Mouse (Mus musculus): ENCODE results near the gene Map2k2. TPM values are rescaled to one million over a fixed set of nuclear protein-coding genes. Genes with fewer than 3 reads are reported as not detected.
"Not testable (repeated sequence)": the region's sequence is repeated elsewhere in the genome, so short reads cannot be mapped to it uniquely, and the experiment has no call there.

Gene Map2k2
- total RNA-seq (2014; rRNA removed) = 256 and 261 TPM in 2 replicates
- polyA plus RNA-seq (2015; fragmentation: Nextera tagmentation; extraction: Ambion mirVana) = 210 and 218 TPM in 2 replicates

DNA sequence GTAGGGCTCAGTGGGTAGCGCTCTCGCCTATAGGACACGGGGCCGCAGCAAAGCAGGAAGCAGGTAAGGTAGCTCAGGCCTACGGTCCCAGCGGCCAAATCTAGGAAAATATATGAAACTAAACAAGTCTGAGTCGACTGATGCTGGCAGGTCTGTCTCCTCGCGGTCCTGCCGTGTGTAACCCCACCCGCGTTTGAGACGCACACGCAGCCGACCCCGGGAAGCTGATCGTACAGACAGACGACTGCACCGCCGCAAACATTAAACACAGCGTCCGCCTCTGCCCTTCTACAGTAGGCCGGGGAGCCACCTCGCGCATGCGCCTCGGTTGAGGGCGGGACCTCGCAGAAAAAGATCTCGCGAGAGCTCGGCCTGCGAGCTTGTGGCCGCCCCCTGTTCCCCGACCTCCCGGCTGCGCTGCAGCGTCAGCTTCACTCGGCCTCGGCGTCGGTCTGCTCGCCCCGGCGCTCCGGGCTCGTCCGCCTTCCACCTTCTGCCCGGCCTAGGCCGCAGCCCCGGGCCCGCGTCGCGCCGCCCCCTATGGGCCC, at the start of gene Map2k2:
Gene Map2k2, plus strand, starts transcription at position 351 of the 548 bp plus-strand sequence.
- ATAC-seq (ENCODE audit: low FRiP score) = peak; percentile 93
- peak; percentile 98 for DNase-seq (ENCODE audit: low spot score)
- no peak for TF ChIP-seq CTCF (IDR thresholded peaks at IDR 0.05)

DNA sequence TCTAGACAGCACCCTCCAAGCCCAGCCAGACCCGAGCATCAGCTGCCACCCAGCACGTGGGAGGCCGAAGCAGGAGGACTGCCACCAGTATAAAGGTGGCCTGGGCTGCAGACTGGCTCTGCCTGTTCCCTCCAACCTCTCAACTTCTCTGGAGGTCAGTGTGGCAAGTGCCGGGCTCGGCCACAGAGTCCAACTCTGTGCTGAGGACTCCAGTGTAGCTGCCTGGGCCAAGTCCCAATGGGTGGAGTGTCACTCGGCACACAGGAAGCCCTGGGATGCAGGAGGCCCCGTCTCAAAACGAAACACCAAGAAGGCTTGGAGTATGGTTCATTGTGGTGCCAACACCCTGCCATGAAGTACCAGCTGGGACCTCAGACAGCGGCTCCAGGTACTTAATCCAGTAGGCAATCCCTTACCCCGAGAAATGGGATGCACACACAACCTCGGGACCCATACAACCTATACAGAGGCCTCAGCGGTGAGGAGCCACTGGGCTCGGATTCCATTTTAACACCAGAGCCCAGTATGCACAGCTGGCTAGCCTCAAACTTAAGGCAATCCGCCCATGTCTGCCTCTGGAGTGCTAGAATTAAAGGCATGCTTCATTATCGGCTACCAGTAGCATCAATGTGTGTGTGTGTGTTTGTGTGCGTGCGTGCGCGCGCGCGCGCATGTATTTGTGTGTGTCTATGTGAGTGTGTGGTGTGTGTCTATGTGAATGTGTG, 48.1 kb upstream of the Map2k2 start:
- H3K4me1 ChIP-seq (ENCODE audit: insufficient read depth, low read length) = peaks cover 8% of the 10 kb centered on the region; the same call in 1 of the 2 replicates
- H3K36me3 ChIP-seq (ENCODE audit: insufficient read depth, low read length) = no peaks in the 10 kb centered on the region; the same call in 1 of the 2 replicates
- 95% methylated on average over 23 of the region's 23 CpGs for WGBS
- H3K4me2 ChIP-seq (ENCODE audit: low read depth, low read length, poor library complexity, severe bottlenecking) = no peak overlapping the region
- no peak overlapping the region for H3K9ac ChIP-seq (replicated peaks; ENCODE audit: low read length, poor library complexity, severe bottlenecking)
- no peak for DNase-seq (ENCODE audit: low spot score)
- no peak overlapping the region for H3K4me3 ChIP-seq (ENCODE audit: low read depth, low read length)
- no peak for ATAC-seq (ENCODE audit: low FRiP score)
- no peak overlapping the region for H3K27ac ChIP-seq (ENCODE audit: low read depth, low read length)
- no peaks in the 10 kb centered on the region for H3K9me3 ChIP-seq (ENCODE audit: low read length)
- H3K27me3 ChIP-seq (ENCODE audit: insufficient read depth, low read length) = no peaks in the 10 kb centered on the region
- no peak for TF ChIP-seq CTCF (IDR thresholded peaks at IDR 0.05)

More for the DNA sequence above, at the start of gene Map2k2:
- Histone ChIP-seq H3K4me3 (ENCODE audit: low read depth, low read length) (peak within 1 kb of the TSS; percentile 89), H3K4me1 (ENCODE audit: insufficient read depth, low read length) (peaks cover 10% of the 10 kb centered on the region; the same call in 1 of the 2 replicates), H3K36me3 (ENCODE audit: insufficient read depth, low read length) (peaks cover 25% of the 10 kb centered on the region), H3K27ac (ENCODE audit: low read depth, low read length) (peak within 1 kb of the TSS; percentile 98), H3K4me2 (ENCODE audit: low read depth, low read length, poor library complexity, severe bottlenecking) (peak within 1 kb of the TSS; percentile 75), H3K27me3 (ENCODE audit: insufficient read depth, low read length) (no peaks in the 10 kb centered on the region), H3K9ac (replicated peaks; ENCODE audit: low read length, poor library complexity, severe bottlenecking) (peak within 1 kb of the TSS; percentile 99), H3K9me3 (ENCODE audit: low read length) (no peaks in the 10 kb centered on the region)
- under 1% methylated on average over 56 of the region's 56 CpGs for WGBS

DNA sequence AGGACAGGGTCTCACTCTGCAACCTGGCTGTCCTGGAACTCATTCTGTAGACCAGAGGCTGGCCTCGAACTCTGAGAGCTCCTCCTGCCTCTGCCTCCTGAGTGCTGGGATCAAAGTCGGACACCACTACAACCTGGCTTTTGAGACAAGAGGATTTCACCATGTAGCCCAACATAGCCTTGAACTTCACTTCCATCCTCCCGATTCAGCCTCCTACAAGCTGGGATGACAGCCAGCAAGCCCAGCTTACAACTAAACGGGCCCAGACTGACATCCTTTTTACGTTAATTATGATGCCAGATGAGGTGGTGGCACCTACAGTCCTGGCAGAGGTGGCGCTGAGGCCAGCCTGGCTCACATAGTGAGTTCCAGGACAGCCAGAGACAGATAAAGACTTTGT, 46.8 kb upstream of the Map2k2 start:
- Histone ChIP-seq H3K9me3 (ENCODE audit: low read length) (no peaks in the 10 kb centered on the region), H3K27me3 (ENCODE audit: insufficient read depth, low read length) (no peaks in the 10 kb centered on the region), H3K4me1 (ENCODE audit: insufficient read depth, low read length) (peaks cover 8% of the 10 kb centered on the region; the same call in 1 of the 2 replicates), H3K36me3 (ENCODE audit: insufficient read depth, low read length) (no peaks in the 10 kb centered on the region; the same call in 1 of the 2 replicates), H3K27ac (ENCODE audit: low read depth, low read length) (no peak overlapping the region), H3K9ac (replicated peaks; ENCODE audit: low read length, poor library complexity, severe bottlenecking) (peak overlapping the region; percentile 81; the same call in 1 of the 2 replicates), H3K4me3 (ENCODE audit: low read depth, low read length) (peak overlapping the region; percentile 74), H3K4me2 (ENCODE audit: low read depth, low read length, poor library complexity, severe bottlenecking) (peak overlapping the region; percentile 88)
- TF ChIP-seq CTCF (IDR thresholded peaks at IDR 0.05) = no peak
- WGBS = 85% methylated on average over 6 of the region's 6 CpGs
- DNase-seq (ENCODE audit: low spot score) (no peak), ATAC-seq (ENCODE audit: low FRiP score) (no peak)

DNA sequence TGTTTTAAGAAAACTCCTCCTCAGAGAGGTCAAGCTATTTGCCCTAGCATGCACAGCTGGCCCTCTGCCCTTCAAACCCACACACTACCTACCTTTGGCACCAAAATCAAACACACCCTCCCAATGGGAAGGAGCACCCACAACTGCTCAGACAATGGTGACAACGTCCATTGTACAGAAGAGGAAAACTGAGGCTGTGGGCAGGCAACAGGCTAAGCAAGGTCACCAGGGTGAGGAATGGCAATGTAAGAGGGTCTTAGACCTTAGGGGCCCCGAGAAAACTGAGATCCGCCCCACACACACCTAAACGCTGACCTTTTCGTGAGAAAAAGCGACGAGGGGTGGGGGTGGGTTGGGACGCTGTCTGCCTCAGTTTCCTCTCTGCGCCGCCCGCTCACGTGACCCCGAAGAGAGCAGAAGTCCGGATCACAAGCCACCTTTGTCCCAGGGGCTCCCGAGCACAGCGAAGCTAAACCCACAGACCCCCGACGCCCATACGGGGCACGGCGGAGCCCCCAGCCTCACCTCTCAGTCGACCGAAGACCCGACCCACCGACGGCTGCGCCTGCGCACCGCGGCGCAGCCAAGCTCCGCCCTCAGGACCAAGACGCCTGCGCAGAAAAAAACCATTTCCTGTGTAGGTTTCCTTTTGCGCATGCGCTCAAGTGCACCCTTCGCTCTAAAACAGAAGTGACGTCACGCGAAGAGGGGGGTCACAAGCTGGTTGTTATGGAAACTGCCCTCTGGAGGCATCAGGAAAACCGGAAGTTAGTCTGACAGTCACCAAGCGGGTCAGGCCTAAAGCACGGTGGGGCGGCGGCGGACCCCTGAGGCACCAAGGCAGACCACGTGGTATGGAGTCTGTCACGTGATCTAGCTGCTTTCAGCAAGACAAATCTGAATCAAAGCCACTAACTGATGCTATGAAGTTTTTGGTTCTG, 45.8 kb upstream of the Map2k2 start, which contains the start of gene Sgta:
Gene Sgta, minus strand, starts transcription at position 579 of the 941 bp plus-strand sequence.
- TF ChIP-seq CTCF (IDR thresholded peaks at IDR 0.05) = no peak; the same call in 1 of the 2 replicates
- peak within 1 kb of the TSS; percentile 81 for H3K9ac ChIP-seq (replicated peaks; ENCODE audit: low read length, poor library complexity, severe bottlenecking)
- no peaks in the 10 kb centered on the region; the same call in 1 of the 2 replicates for H3K36me3 ChIP-seq (ENCODE audit: insufficient read depth, low read length)
- peak within 1 kb of the TSS; percentile 62 for H3K27ac ChIP-seq (ENCODE audit: low read depth, low read length)
- peak; percentile 94 for ATAC-seq (ENCODE audit: low FRiP score)
- DNase-seq (ENCODE audit: low spot score) = peak; percentile 100
- H3K4me2 ChIP-seq (ENCODE audit: low read depth, low read length, poor library complexity, severe bottlenecking) = peak within 1 kb of the TSS; percentile 88
- peak within 1 kb of the TSS; percentile 74 for H3K4me3 ChIP-seq (ENCODE audit: low read depth, low read length)
- no peaks in the 10 kb centered on the region for H3K9me3 ChIP-seq (ENCODE audit: low read length)
- peaks cover 8% of the 10 kb centered on the region; the same call in 1 of the 2 replicates for H3K4me1 ChIP-seq (ENCODE audit: insufficient read depth, low read length)
- under 1% methylated on average over 48 of the region's 48 CpGs for WGBS
- H3K27me3 ChIP-seq (ENCODE audit: insufficient read depth, low read length) = no peaks in the 10 kb centered on the region

DNA sequence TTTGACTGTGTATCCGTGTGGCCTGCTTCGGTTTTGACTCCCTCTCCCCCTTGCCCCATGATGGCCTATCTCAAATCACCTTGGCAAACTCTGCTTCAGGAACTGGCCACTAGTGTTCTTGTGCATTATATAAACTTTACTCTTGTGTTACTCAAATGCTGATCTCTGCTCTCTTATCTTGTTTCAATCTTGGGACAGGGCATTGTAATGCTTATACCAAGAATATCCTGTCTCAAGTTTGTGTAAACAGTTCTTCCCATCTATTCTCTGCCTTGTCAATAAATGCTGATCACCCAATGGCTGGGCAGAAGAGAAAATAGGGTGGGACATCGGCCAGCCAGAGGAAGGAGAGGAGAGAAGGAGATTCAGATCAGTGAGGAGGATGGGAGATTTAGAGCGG, 43.0 kb upstream of the Map2k2 start:
- no peak overlapping the region for H3K4me2 ChIP-seq (ENCODE audit: low read depth, low read length, poor library complexity, severe bottlenecking)
- ATAC-seq (ENCODE audit: low FRiP score) (no peak), DNase-seq (ENCODE audit: low spot score) (no peak)
- no peaks in the 10 kb centered on the region; the same call in 1 of the 2 replicates for H3K36me3 ChIP-seq (ENCODE audit: insufficient read depth, low read length)
- H3K27ac ChIP-seq (ENCODE audit: low read depth, low read length) = no peak overlapping the region
- no peaks in the 10 kb centered on the region for H3K9me3 ChIP-seq (ENCODE audit: low read length)
- WGBS = 69% methylated on average over 4 of the region's 4 CpGs
- H3K4me3 ChIP-seq (ENCODE audit: low read depth, low read length) = no peak overlapping the region
- H3K27me3 ChIP-seq (ENCODE audit: insufficient read depth, low read length) = no peaks in the 10 kb centered on the region
- no peak overlapping the region for H3K9ac ChIP-seq (replicated peaks; ENCODE audit: low read length, poor library complexity, severe bottlenecking)
- no peak for TF ChIP-seq CTCF (IDR thresholded peaks at IDR 0.05)
- H3K4me1 ChIP-seq (ENCODE audit: insufficient read depth, low read length) = peaks cover 8% of the 10 kb centered on the region; the same call in 1 of the 2 replicates

DNA sequence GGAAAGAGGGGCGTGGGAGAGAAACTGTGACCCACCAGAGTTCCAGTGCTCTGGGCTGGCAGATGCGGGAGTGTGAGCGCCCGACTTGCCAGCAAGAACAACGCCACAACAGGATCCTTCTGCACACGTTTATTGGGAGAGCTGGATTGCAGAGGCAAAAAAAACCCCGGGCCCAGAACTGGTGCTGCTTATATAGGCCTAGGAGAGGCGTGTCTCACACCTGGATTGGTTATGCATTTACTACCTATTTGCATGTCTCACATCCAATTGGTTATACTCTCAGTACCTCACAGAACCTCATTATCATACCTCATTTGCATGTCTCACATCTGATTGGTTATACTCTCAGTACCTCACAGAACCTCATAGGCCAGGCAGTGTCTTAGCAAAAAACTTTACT, 41.2 kb upstream of the Map2k2 start:
- not testable (repeated sequence) for H3K4me2 ChIP-seq (ENCODE audit: low read depth, low read length, poor library complexity, severe bottlenecking); H3K36me3 ChIP-seq (ENCODE audit: insufficient read depth, low read length); ATAC-seq (ENCODE audit: low FRiP score); H3K27ac ChIP-seq (ENCODE audit: low read depth, low read length); DNase-seq (ENCODE audit: low spot score); H3K4me3 ChIP-seq (ENCODE audit: low read depth, low read length); H3K9me3 ChIP-seq (ENCODE audit: low read length); H3K4me1 ChIP-seq (ENCODE audit: insufficient read depth, low read length); H3K27me3 ChIP-seq (ENCODE audit: insufficient read depth, low read length); H3K9ac ChIP-seq (replicated peaks; ENCODE audit: low read length, poor library complexity, severe bottlenecking)
- WGBS = 85% methylated on average over 8 of the region's 8 CpGs
